Mouse (Mus musculus) limb, embryonic 10.5 days (tissue): ENCODE measurements at regions not wholly inside any gene's neighbourhood (a gene's known extent, or its start where the extent isn't known, plus 50 kb on each side); places are given as distances from the start of the nearest gene placed in this dataset.

Experiments
- DNase-seq: peaks from one replicate; pipeline ENCODE4 v3.0.0-alpha.2; 2017; ENCODE audit warnings: low spot score
- H3K27ac ChIP-seq: fragments of 300-500 bp; sonication (generic); 2 replicates; pipeline ENCODE4 v1.5.1; 2016; ENCODE audit warnings: mild to moderate bottlenecking
- H3K27me3 ChIP-seq: fragments of 300-500 bp; sonication (generic); 2 replicates; pipeline ENCODE4 v1.6.1; 2016; ENCODE audit warnings: low read depth, mild to moderate bottlenecking; ENCODE audit not compliant: poor library complexity, severe bottlenecking
- H3K36me3 ChIP-seq: fragments of 300-500 bp; sonication (generic); 2 replicates; pipeline ENCODE4 v1.6.1; 2016; ENCODE audit warnings: mild to moderate bottlenecking, moderate library complexity
- H3K4me1 ChIP-seq: fragments of 300-500 bp; sonication (generic); 2 replicates; pipeline ENCODE4 v1.6.1; 2016
- H3K4me3 ChIP-seq: fragments of 300-500 bp; sonication (generic); 2 replicates; pipeline ENCODE4 v1.5.1; 2016; ENCODE audit warnings: mild to moderate bottlenecking, moderate library complexity
- H3K9me3 ChIP-seq: fragments of 300-500 bp; sonication (generic); replicated peaks from 2 replicates; pipeline ENCODE4 v1.6.1; 2016; ENCODE audit warnings: mild to moderate bottlenecking
- WGBS: fragments of 180-500 bp; shearing (Covaris S2); methylation state at CpG from one replicate; pipeline ENCODE4 v1.1.7; 2016; 5-methylcytosine and 5-hydroxymethylcytosine counted together

DNA sequence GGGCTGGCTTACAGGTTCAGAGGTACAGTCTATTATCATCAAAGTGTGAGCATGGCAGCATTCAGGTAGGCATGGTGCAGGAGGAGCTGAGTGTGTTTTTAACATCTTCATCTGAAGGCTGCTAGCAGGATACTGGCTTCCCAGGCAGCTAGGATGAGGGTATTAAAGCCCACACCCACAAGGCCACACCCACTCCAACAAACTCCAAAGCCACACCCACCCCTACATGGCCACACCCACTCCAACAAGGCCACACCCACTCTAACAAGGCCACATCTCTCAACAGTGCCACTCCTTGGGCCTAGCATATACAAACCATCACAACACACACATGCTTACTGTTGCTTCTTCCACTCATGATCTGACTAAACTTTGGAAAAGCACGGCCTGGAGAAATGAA, 172.5 kb downstream of the Msrb3 start:
- Histone ChIP-seq H3K27ac (no peak overlapping the region), H3K4me3 (no peak overlapping the region), H3K9me3 (no peaks in the 10 kb centered on the region), H3K36me3 (no peaks in the 10 kb centered on the region), H3K27me3 (peaks cover 7% of the 10 kb centered on the region; the same call in 1 of the 2 replicates), H3K4me1 (peaks cover 28% of the 10 kb centered on the region)
- WGBS: 91% methylated on average over 1 of the region's 1 CpGs
- no peak for DNase-seq

DNA sequence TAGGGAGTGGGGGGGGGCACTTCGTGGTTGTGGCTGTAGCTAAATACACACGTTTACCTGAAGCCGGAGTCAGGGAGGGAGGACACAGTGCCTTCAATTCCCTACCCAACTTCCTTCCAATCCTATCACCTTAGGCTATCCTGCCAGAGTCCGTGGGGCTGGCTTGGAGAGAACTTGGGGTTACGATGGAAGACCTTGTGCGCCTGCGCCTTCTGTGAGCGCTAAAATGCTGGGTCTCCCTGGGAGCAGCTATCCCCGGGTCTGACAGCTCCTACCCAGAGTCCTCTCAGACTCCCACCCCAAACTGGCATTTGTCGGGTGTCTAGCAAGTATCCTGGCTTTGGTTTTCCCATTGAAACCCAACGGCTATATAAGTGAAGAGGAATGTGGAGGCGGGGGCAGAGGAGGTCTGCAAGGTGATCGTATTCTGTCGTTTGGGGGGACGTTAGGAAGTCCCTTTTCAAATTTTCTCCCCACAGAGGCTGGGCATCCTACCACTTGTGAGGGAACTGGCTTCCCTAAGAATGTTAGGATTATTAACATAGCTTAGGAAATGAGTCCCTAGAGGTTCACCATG, 176.9 kb downstream of the Msrb3 start:
- Histone ChIP-seq H3K4me1 (peaks cover 71% of the 10 kb centered on the region), H3K4me3 (peak overlapping the region; percentile 42), H3K9me3 (no peaks in the 10 kb centered on the region), H3K27me3 (peaks cover 7% of the 10 kb centered on the region; the same call in 1 of the 2 replicates), H3K36me3 (no peaks in the 10 kb centered on the region), H3K27ac (peak overlapping the region; percentile 89)
- 3% methylated on average over 15 of the region's 15 CpGs for WGBS
- DNase-seq: peak; percentile 65

DNA sequence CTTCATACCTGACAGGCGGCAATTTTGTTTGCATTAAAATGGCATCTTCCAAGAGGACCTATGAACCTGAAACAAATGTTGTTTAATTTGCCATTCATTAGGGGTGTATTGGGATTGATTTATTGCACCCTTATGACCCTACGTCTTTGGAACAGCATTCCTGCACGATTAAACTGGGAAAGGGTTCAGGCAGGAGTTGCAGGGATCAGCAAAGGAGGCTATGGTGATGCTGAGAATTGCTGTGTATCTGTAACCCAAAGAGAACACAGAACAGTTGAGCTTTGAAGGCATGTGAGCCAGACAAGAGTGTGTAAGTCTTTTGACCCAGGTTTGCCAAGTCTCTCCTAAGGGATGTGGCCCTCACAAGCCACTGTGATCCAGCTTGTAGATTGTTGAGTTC, 177.9 kb downstream of the Msrb3 start:
- H3K27me3 ChIP-seq: peaks cover 7% of the 10 kb centered on the region; the same call in 1 of the 2 replicates
- peaks cover 81% of the 10 kb centered on the region for H3K4me1 ChIP-seq
- 6% methylated on average over 3 of the region's 3 CpGs for WGBS

DNA sequence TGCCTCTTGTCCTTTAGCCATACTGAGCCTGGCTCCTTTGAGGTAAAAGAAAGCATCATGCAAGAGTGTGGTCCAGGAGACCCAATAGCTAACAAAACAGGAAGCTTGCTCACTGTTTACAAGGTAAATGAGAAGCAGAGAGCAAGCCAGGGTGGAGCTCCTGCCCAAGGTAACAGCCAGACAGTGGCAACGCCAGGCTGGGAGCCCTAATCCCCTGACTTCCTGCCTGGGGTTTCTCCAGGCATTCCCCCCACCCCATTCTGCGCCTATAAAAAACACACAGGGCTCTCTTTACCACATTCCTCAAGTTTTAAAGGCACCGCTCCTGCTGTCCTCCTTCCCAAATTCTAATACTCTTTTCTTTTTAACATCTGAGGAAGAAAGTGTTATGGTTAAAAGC, 178.8 kb downstream of the Msrb3 start:
- Histone ChIP-seq H3K4me3 (peak overlapping the region; percentile 22; the same call in 1 of the 2 replicates), H3K4me1 (peaks cover 82% of the 10 kb centered on the region), H3K27me3 (peaks cover 7% of the 10 kb centered on the region; the same call in 1 of the 2 replicates), H3K36me3 (no peaks in the 10 kb centered on the region), H3K27ac (peak overlapping the region; percentile 89), H3K9me3 (no peaks in the 10 kb centered on the region)
- 4% methylated on average over 3 of the region's 3 CpGs for WGBS
- DNase-seq: peak; percentile 69

More for the DNA sequence above, 177.9 kb downstream of the Msrb3 start:
- Histone ChIP-seq H3K36me3 (no peaks in the 10 kb centered on the region), H3K27ac (peak overlapping the region; percentile 89), H3K4me3 (peak overlapping the region; percentile 22), H3K9me3 (no peaks in the 10 kb centered on the region)
- peak; percentile 56 for DNase-seq

DNA sequence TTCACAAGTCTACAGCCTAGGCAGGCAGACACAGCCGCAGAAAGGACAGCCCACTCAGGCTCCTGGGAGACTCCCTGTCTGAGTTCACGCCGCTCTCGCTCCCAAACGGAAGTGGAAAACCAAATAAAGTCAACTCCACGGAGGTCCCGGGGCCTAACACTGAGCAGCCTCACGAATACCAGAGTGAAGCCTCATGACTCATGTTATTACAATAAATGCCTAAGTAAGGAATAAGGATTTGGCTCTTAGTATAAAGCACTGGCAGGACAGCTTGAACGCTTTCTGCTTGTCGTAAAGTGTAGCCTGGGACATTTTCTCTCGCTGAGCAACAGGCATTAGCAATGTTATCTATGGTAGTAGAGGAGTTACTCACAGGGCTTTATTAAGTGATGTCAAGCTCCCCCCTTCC, 181.7 kb downstream of the Msrb3 start:
- peaks cover 66% of the 10 kb centered on the region for H3K4me1 ChIP-seq
- DNase-seq: no peak
- H3K27me3 ChIP-seq: no peaks in the 10 kb centered on the region
- WGBS: 43% methylated on average over 11 of the region's 11 CpGs
- H3K36me3 ChIP-seq: no peaks in the 10 kb centered on the region
- H3K27ac ChIP-seq: peak overlapping the region; percentile 89
- no peak overlapping the region for H3K4me3 ChIP-seq
- H3K9me3 ChIP-seq: no peaks in the 10 kb centered on the region

DNA sequence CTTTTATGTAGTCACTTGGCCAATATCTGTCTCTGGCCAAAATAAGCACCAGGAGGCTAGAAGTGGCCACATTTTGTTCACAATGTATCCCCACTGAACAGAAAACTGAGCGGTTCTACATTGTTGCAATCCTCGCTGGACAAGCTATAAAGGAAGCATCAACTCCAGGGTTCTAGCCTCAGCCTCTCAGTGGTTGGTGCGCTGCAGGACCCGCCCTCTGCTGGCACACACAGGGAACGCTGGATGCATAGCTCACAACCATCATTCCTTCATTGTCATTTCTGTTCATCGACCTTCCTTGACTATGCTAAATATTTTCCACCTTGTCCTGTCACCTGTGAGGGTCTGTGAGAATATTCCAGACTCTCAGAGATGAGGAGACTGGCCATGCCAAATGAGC, 182.5 kb downstream of the Msrb3 start:
- DNase-seq: no peak
- Histone ChIP-seq H3K27ac (peak overlapping the region; percentile 89), H3K4me3 (no peak overlapping the region), H3K36me3 (no peaks in the 10 kb centered on the region), H3K4me1 (peaks cover 65% of the 10 kb centered on the region), H3K27me3 (no peaks in the 10 kb centered on the region), H3K9me3 (no peaks in the 10 kb centered on the region)
- WGBS: 70% methylated on average over 6 of the region's 6 CpGs

DNA sequence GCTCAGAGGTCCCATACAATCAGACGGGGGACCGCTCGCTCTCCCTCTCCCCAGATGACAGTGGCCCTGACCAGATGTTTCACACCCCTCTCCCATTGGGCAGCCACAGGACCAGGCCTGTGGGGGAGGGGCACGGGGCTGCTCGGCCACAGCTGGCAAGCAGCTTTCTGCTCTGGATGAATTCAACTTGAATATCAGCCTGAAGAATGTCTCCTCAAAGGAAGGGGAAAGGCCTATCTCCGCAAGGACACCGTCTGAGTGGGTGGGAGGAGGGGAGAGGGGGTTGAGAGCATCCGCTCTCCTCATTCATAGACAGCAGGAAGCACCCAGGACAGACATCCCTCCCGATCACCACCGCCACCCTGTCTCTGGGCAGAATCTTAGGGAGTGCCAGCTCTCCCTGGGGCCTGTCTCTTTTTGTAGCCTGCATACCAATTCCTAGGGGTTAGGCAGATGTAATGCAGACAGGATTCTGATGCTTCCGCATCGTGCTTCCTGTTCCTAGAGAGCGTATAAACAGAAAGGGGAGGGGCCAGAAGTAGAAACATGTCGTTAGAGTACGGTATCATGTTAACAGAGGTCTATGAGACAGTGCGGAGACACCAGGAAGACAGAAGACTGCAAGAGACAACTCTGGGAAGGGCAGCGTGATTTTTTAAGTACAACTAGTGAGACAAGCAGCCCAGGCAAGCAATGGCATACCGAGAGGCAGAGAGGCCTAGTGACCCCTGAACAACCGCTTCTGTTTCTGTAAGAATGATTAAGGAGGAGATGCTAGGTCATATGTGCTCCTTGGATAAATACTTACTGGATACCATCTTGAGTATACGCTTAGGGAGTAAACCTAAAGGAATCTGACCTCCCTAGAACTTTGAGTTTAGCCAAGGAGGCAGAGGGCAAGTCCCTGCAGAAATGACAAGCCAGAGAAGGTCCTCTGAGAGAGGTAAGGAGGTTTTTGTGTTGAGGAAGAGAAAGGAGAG, 190.8 kb downstream of the Msrb3 start:
- WGBS: 13% methylated on average over 20 of the region's 20 CpGs
- Histone ChIP-seq H3K4me1 (peaks cover 56% of the 10 kb centered on the region), H3K27me3 (no peaks in the 10 kb centered on the region), H3K4me3 (peak overlapping the region; percentile 24), H3K36me3 (no peaks in the 10 kb centered on the region), H3K27ac (peak overlapping the region; percentile 93), H3K9me3 (no peaks in the 10 kb centered on the region)
- peak; percentile 83 for DNase-seq

DNA sequence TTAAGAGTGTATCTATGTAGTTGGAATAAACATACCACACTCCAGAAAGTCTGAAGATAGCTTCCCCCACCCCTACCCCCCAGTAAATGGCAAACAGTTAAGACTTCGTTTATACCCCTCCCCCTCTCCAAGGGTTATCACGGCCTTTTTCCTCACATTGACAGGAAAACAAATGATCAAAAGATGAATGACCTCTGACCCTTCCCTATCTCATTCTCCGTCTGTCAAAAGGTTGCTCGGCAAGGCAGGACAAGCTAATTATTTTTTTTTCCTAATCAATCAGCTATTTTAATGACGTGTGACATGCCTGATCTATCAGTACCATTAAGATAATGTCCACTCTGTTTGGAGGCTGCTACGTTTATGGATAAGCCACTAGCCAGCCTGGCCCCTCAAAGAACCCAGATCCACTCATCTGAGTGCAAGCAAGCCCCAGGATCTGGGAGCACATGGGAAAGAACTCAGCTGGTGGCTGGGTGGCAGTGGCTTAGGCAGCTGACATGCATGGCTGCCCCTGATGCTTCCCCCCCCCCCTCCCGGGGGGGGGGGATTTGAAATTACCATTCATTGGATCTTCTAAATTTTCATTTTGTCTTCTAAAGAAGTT, 192.1 kb downstream of the Msrb3 start:
- no peaks in the 10 kb centered on the region for H3K27me3 ChIP-seq
- H3K27ac ChIP-seq: peak overlapping the region; percentile 93
- no peaks in the 10 kb centered on the region for H3K36me3 ChIP-seq
- no peak overlapping the region for H3K4me3 ChIP-seq
- WGBS: 6% methylated on average over 7 of the region's 7 CpGs
- no peaks in the 10 kb centered on the region for H3K9me3 ChIP-seq
- H3K4me1 ChIP-seq: peaks cover 56% of the 10 kb centered on the region
- DNase-seq: no peak

DNA sequence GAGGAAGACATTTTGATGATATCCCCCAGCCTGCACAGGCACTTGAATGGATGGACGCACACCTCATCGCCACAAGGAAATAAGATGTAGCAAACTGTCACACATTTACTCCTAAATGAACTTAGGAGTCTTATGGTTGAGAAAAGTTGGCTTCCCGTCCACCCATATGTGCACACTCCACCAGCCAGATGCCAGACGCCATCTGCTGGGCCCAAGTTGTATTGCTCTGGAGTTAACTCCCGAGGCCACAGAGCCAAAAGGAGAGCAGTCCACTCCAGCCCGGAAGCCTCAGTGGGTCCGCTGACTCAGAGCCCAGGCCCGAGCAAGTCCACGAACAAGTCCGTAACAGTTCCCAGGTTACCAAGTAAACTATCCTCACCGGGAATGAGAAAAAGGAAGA, 197.1 kb downstream of the Msrb3 start:
- WGBS: 37% methylated on average over 11 of the region's 11 CpGs
- Histone ChIP-seq H3K27me3 (no peaks in the 10 kb centered on the region), H3K4me1 (peaks cover 35% of the 10 kb centered on the region), H3K36me3 (no peaks in the 10 kb centered on the region), H3K9me3 (no peaks in the 10 kb centered on the region), H3K4me3 (no peak overlapping the region), H3K27ac (peak overlapping the region; percentile 63)
- DNase-seq: peak; percentile 87

DNA sequence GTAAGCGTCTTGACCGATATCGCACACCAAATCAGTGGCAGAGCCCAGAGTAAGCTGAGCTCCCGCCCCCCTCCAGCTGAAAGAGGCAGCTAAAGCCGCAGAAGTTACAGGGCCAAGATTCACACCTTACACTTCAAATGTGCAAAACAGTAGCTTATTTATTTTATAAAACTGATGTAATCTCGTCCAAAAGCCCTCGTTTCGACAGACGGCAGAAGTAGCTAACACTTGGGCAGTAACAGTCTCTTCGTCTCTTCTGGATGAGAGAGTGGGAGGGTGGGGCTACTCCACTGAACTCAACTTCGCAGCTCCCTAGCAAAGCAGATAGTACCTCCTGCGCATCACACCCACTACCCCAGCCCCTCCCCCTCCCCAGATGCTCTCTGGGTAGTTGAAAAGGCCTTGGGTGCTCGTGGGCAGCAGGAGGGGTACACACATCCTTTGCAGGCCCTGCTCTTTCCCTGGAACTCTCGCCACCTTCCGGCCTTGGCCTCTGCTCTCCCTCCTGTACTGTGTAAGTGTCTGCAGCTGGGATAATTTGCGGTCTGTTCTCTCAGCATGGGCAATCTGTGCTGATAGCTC, 201.5 kb downstream of the Msrb3 start:
- DNase-seq: peak; percentile 71
- 3% methylated on average over 16 of the region's 16 CpGs for WGBS
- Histone ChIP-seq H3K9me3 (no peaks in the 10 kb centered on the region), H3K27ac (peak overlapping the region; percentile 84), H3K36me3 (no peaks in the 10 kb centered on the region), H3K4me1 (peaks cover 45% of the 10 kb centered on the region), H3K4me3 (peak overlapping the region; percentile 25), H3K27me3 (peaks cover 13% of the 10 kb centered on the region)

DNA sequence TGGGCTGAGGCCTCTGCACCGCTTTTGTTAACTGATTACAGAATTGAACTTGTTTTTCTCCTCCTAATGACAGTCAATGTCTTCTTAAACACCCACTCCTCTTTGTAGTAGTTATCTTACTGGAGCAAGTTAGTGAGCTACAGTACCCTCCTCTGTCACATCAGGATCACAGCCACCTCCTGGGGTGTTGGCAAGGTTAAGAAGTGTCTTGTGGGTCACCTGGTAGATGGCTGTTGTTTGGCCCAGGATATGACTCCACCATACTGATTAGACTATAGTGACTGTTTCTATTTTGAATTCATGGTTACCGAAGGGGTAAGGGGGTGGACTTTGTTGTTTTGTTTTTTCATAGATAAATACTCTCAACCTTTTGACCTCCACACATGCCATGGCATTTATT, 202.4 kb downstream of the Msrb3 start:
- WGBS: 45% methylated on average over 2 of the region's 2 CpGs
- H3K9me3 ChIP-seq: no peaks in the 10 kb centered on the region
- peaks cover 13% of the 10 kb centered on the region for H3K27me3 ChIP-seq
- H3K4me3 ChIP-seq: no peak overlapping the region
- no peak overlapping the region for H3K27ac ChIP-seq
- no peak for DNase-seq
- peaks cover 39% of the 10 kb centered on the region for H3K4me1 ChIP-seq
- no peaks in the 10 kb centered on the region for H3K36me3 ChIP-seq

DNA sequence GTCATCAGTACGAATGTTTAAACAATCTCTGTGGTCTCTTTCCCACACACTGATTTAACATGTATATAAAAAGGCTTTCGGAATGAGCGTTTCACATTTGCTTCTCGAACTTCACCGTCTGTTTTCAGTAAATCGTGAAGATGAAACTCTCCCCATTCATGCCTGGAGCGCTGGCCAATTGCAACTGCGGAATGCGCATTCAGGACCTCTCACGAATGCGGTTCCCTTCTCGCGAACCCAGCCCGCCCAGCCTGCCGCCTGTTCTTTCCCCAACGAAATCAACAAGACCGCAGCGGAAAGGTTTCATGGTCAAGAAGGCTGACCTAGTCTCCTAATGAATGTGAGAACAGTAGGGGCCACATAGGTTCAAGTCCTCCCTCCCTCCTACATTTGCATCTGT, 204.4 kb downstream of the Msrb3 start:
- H3K27ac ChIP-seq: 0 out of 2 replicates have a peak overlapping the region, but pooled peaks have one; percentile 20
- H3K4me3 ChIP-seq: 0 out of 2 replicates have a peak overlapping the region, but pooled peaks have one; percentile 0
- DNase-seq: peak; percentile 60
- H3K36me3 ChIP-seq: no peaks in the 10 kb centered on the region
- peaks cover 13% of the 10 kb centered on the region for H3K27me3 ChIP-seq
- 22% methylated on average over 18 of the region's 18 CpGs for WGBS
- H3K4me1 ChIP-seq: peaks cover 37% of the 10 kb centered on the region
- H3K9me3 ChIP-seq: no peaks in the 10 kb centered on the region
